8 mouse cellular contexts compared by ENCODE assay signal in genomic region chr4:126203336-126203895, GRCm38 (mm10). TPM values are rescaled to one million over a fixed set of nuclear protein-coding genes. Genes with fewer than 3 reads are reported as not detected.
A peak's percentile ranks its signal among the peaks of the same experiment; 100 is the strongest.
DNase-seq lines count a peak whose midpoint lies in the region; ATAC-seq lines count a peak whose summit lies in the region.

No protein-coding gene starts in this region.

- H3K9me3 ChIP-seq in hindbrain, embryonic 12.5 days (replicated peaks), result no peaks in the 10 kb centered on the region
- H3K9me3 ChIP-seq in midbrain, embryonic 14.5 days (ENCODE audit: control insufficient read depth, low read length), result no peaks in the 10 kb centered on the region

- ATAC-seq in hindbrain, embryonic 12.5 days (ENCODE audit: low FRiP score), result no peak
- ATAC-seq in midbrain, embryonic 14.5 days (ENCODE audit: low FRiP score, low TSS enrichment), result no peak

- no peaks in the 10 kb centered on the region for H3K36me3 ChIP-seq in hindbrain, embryonic 12.5 days
- H3K36me3 ChIP-seq in midbrain, embryonic 14.5 days (ENCODE audit: control insufficient read depth, insufficient read depth, low read length), result no peaks in the 10 kb centered on the region

- H3K27ac ChIP-seq in hindbrain, embryonic 12.5 days, result peak overlapping the region; percentile 94
- H3K27ac ChIP-seq in midbrain, embryonic 14.5 days (replicated peaks; ENCODE audit: low read depth, low read length), result peak overlapping the region; percentile 95

- peak; percentile 14 for DNase-seq in kidney, adult 11 months
- no peak for DNase-seq in kidney, adult 18-20 months
- peak; percentile 20 for DNase-seq in adipocyte (ENCODE audit: low spot score)
- DNase-seq in midbrain, embryonic 14.5 days, result no peak
- no peak for DNase-seq in gastrocnemius, postnatal 25 days
- no peak for DNase-seq in gastrocnemius, postnatal 10 days
- no peak for DNase-seq in adrenal gland, adult 18-20 months (ENCODE audit: low spot score in 2 of 2)

- peak overlapping the region; percentile 71 for H3K4me3 ChIP-seq in hindbrain, embryonic 12.5 days
- H3K4me3 ChIP-seq in midbrain, embryonic 14.5 days (replicated peaks; ENCODE audit: low read depth, low read length), result peak overlapping the region; percentile 76

- H3K9ac ChIP-seq in hindbrain, embryonic 12.5 days, result peak overlapping the region; percentile 55
- peak overlapping the region; percentile 77 for H3K9ac ChIP-seq in midbrain, embryonic 14.5 days (replicated peaks; ENCODE audit: low read length)

- H3K4me2 ChIP-seq in hindbrain, embryonic 12.5 days (replicated peaks), result peak overlapping the region; percentile 72
- H3K4me2 ChIP-seq in midbrain, embryonic 14.5 days (ENCODE audit: low read length), result peak overlapping the region; percentile 84

- WGBS in hindbrain, embryonic 12.5 days, result 79% methylated on average over 10 of the region's 10 CpGs
- 73% methylated on average over 10 of the region's 10 CpGs for WGBS in midbrain, embryonic 14.5 days

- H3K4me1 ChIP-seq in hindbrain, embryonic 12.5 days, result peaks cover 24% of the 10 kb centered on the region
- H3K4me1 ChIP-seq in midbrain, embryonic 14.5 days (ENCODE audit: control insufficient read depth, insufficient read depth, low read length), result peaks cover 22% of the 10 kb centered on the region

- H3K27me3 ChIP-seq in hindbrain, embryonic 12.5 days, result no peaks in the 10 kb centered on the region
- no peaks in the 10 kb centered on the region for H3K27me3 ChIP-seq in midbrain, embryonic 14.5 days (ENCODE audit: control insufficient read depth, insufficient read depth, low read length)

RNA-seq across cellular contexts. Expression of gene Thrap3, which starts 0.9 kb away (rescaled TPM):
- 250 and 255 TPM in 2 replicates for polyA plus RNA-seq in hindbrain, embryonic 12.5 days (2016; fragmentation: Nextera tagmentation; extraction: Ambion mirVana)
- polyA plus RNA-seq in midbrain, embryonic 14.5 days (2014; fragmentation: Nextera tagmentation; extraction: Ambion mirVana), result 113 and 167 TPM in 2 replicates
- 10 to 100 TPM; 90.9 to 92.4 TPM for total RNA-seq in gastrocnemius, postnatal 25 days (2021)
- 100 to 1,000 TPM; 131 to 152 TPM for total RNA-seq in gastrocnemius, postnatal 10 days (2021)
- 100 to 1,000 TPM; 142 to 182 TPM for total RNA-seq in adrenal gland, adult 18-20 months (2021)

RNA-seq across cellular contexts. Expression of gene Sh3d21, which starts 40.1 kb away (rescaled TPM):
- 3.7 and 5.3 TPM in 2 replicates for polyA plus RNA-seq in hindbrain, embryonic 12.5 days (2016; fragmentation: Nextera tagmentation; extraction: Ambion mirVana)
- 0.89 and 1.1 TPM in 2 replicates for polyA plus RNA-seq in midbrain, embryonic 14.5 days (2014; fragmentation: Nextera tagmentation; extraction: Ambion mirVana)
- total RNA-seq in gastrocnemius, postnatal 25 days (2021), result 1 to 10 TPM in 1 of 2 experiments, under 1 TPM in 1; 0.94 to 1.3 TPM
- 1 to 10 TPM; 1.2 to 1.4 TPM for total RNA-seq in gastrocnemius, postnatal 10 days (2021)
- total RNA-seq in adrenal gland, adult 18-20 months (2021), result 1 to 10 TPM; 2.8 to 2.9 TPM

RNA-seq across cellular contexts. Expression of gene Map7d1, which starts 52.7 kb away (rescaled TPM):
- 143 and 150 TPM in 2 replicates for polyA plus RNA-seq in hindbrain, embryonic 12.5 days (2016; fragmentation: Nextera tagmentation; extraction: Ambion mirVana)
- polyA plus RNA-seq in midbrain, embryonic 14.5 days (2014; fragmentation: Nextera tagmentation; extraction: Ambion mirVana), result 78.3 and 85.3 TPM in 2 replicates
- 100 to 1,000 TPM; 166 to 187 TPM for total RNA-seq in gastrocnemius, postnatal 25 days (2021)
- total RNA-seq in gastrocnemius, postnatal 10 days (2021), result 100 to 1,000 TPM; 209 to 239 TPM
- total RNA-seq in adrenal gland, adult 18-20 months (2021), result 10 to 100 TPM; 56.3 to 63.1 TPM

RNA-seq across cellular contexts. Expression of gene Eva1b, which starts 55.9 kb away (rescaled TPM):
- 35.4 and 40.0 TPM in 2 replicates for polyA plus RNA-seq in hindbrain, embryonic 12.5 days (2016; fragmentation: Nextera tagmentation; extraction: Ambion mirVana)
- 7.8 and 12.3 TPM in 2 replicates for polyA plus RNA-seq in midbrain, embryonic 14.5 days (2014; fragmentation: Nextera tagmentation; extraction: Ambion mirVana)
- total RNA-seq in gastrocnemius, postnatal 25 days (2021), result 1 to 10 TPM; 6.3 to 6.8 TPM
- 10 to 100 TPM; 20.0 to 25.5 TPM for total RNA-seq in gastrocnemius, postnatal 10 days (2021)
- total RNA-seq in adrenal gland, adult 18-20 months (2021), result 10 to 100 TPM; 13.3 to 13.8 TPM

RNA-seq across cellular contexts. Expression of gene Trappc3, which starts 58.7 kb away (rescaled TPM):
- polyA plus RNA-seq in hindbrain, embryonic 12.5 days (2016; fragmentation: Nextera tagmentation; extraction: Ambion mirVana), result 109 and 113 TPM in 2 replicates
- 37.1 and 124 TPM in 2 replicates for polyA plus RNA-seq in midbrain, embryonic 14.5 days (2014; fragmentation: Nextera tagmentation; extraction: Ambion mirVana)
- total RNA-seq in gastrocnemius, postnatal 25 days (2021), result 10 to 100 TPM; 18.0 to 21.0 TPM
- total RNA-seq in gastrocnemius, postnatal 10 days (2021), result 10 to 100 TPM; 25.7 to 29.2 TPM
- total RNA-seq in adrenal gland, adult 18-20 months (2021), result 10 to 100 TPM; 89.7 to 92.1 TPM

Comparison
In these comparisons a context has a peak if more than half of its experiments do, and no peak if none do; other contexts are left out.
1. DNase-seq: peak in kidney, adult 11 months (single experiment) and adipocyte (single experiment); none in kidney, adult 18-20 months (single experiment), midbrain, embryonic 14.5 days (single experiment), gastrocnemius, postnatal 25 days (single experiment), gastrocnemius, postnatal 10 days (single experiment) and adrenal gland, adult 18-20 months (0 of 2).